In genomic region chr3:151417688-151418572, GRCm38 (mm10) we compare ENCODE assay signal across 14 mouse cellular contexts. TPM values are rescaled to one million over a fixed set of nuclear protein-coding genes. Genes with fewer than 3 reads are reported as not detected.
DNase-seq lines count a peak whose midpoint lies in the region; ATAC-seq and TF ChIP-seq lines count a peak whose summit lies in the region.
"Had no signal": no experiment of that assay in that cellular context is flagged by ENCODE, and none has a peak within 500 bp of the region (broad histone marks: within the 10 kb centered on the region; RNA-seq: fewer than 3 reads in every experiment).

No protein-coding gene starts in this region.

- H3K27ac ChIP-seq in heart, adult 2 months: peak overlapping the region; percentile 69
- H3K27ac ChIP-seq in heart, embryonic 11.5 days (ENCODE audit: low read depth, low read length): no peak overlapping the region
- no peak overlapping the region for H3K27ac ChIP-seq in midbrain, embryonic 11.5 days (ENCODE audit: low read depth, low read length)
- no peak overlapping the region for H3K27ac ChIP-seq in midbrain, embryonic 10.5 days (replicated peaks)
- H3K27ac ChIP-seq in midbrain, postnatal 0 days (ENCODE audit: low read depth, low read length): no peak overlapping the region
- no peak overlapping the region for H3K27ac ChIP-seq in layer of hippocampus, adult 2 months
- H3K27ac ChIP-seq: embryonic facial prominence, embryonic 12.5 days had no signal

- no peak for TF ChIP-seq CTCF in heart, adult 2 months (IDR thresholded peaks at IDR 0.05)
- no peak for TF ChIP-seq CTCF in midbrain, postnatal 0 days (IDR thresholded peaks at IDR 0.05)
- TF ChIP-seq CTCF in layer of hippocampus, adult 2 months (conservative IDR thresholded peaks at IDR 0.05): no peak

- H3K4me3 ChIP-seq in heart, adult 2 months: 0 out of 2 replicates have a peak overlapping the region, but pooled peaks have one; percentile 7
- no peak overlapping the region for H3K4me3 ChIP-seq in heart, embryonic 11.5 days (ENCODE audit: low read depth, low read length)
- no peak overlapping the region for H3K4me3 ChIP-seq in midbrain, embryonic 11.5 days (ENCODE audit: low read depth, low read length)
- no peak overlapping the region for H3K4me3 ChIP-seq in midbrain, embryonic 10.5 days
- 0 out of 2 replicates have a peak overlapping the region, but pooled peaks have one; percentile 6 for H3K4me3 ChIP-seq in midbrain, postnatal 0 days (ENCODE audit: low read depth, low read length)
- no peak overlapping the region for H3K4me3 ChIP-seq in layer of hippocampus, adult 2 months
- H3K4me3 ChIP-seq: embryonic facial prominence, embryonic 12.5 days had no signal

- no peak for DNase-seq in heart, adult 2 months
- peak; percentile 82 for DNase-seq in midbrain, embryonic 11.5 days (ENCODE audit: low spot score, missing footprints)
- no peak for DNase-seq in midbrain, embryonic 10.5 days (ENCODE audit: low spot score)
- peak; percentile 43 for DNase-seq in midbrain, postnatal 0 days (ENCODE audit: low spot score)
- DNase-seq in gastrocnemius, postnatal 25 days: no peak
- no peak for DNase-seq in layer of hippocampus, adult 2 months (ENCODE audit: low spot score in 2 of 2)
- DNase-seq: adrenal gland, postnatal 14 days; cerebellum, adult 11 months; kidney, postnatal 14 days; liver had no signal

- H3K27me3 ChIP-seq in heart, adult 2 months (ENCODE audit: control insufficient read depth, insufficient read depth, low read length): no peaks in the 10 kb centered on the region
- no peaks in the 10 kb centered on the region for H3K27me3 ChIP-seq in heart, embryonic 11.5 days (ENCODE audit: control insufficient read depth, insufficient read depth, low read length)
- H3K27me3 ChIP-seq in midbrain, embryonic 11.5 days (ENCODE audit: control insufficient read depth, insufficient read depth, low read length): no peaks in the 10 kb centered on the region
- no peaks in the 10 kb centered on the region for H3K27me3 ChIP-seq in midbrain, embryonic 10.5 days (ENCODE audit: low read depth, poor library complexity, severe bottlenecking)
- no peaks in the 10 kb centered on the region for H3K27me3 ChIP-seq in midbrain, postnatal 0 days (ENCODE audit: insufficient read depth, low read length)
- H3K27me3 ChIP-seq: embryonic facial prominence, embryonic 12.5 days had no signal

- H3K36me3 ChIP-seq in heart, adult 2 months (ENCODE audit: control insufficient read depth, insufficient read depth, low read length): no peaks in the 10 kb centered on the region
- no peaks in the 10 kb centered on the region for H3K36me3 ChIP-seq in heart, embryonic 11.5 days (ENCODE audit: control insufficient read depth, insufficient read depth, low read length)
- no peaks in the 10 kb centered on the region for H3K36me3 ChIP-seq in midbrain, embryonic 11.5 days (ENCODE audit: control insufficient read depth, insufficient read depth, low read length)
- no peaks in the 10 kb centered on the region for H3K36me3 ChIP-seq in midbrain, embryonic 10.5 days
- H3K36me3 ChIP-seq in midbrain, postnatal 0 days (ENCODE audit: insufficient read depth, low read length): no peaks in the 10 kb centered on the region
- H3K36me3 ChIP-seq: embryonic facial prominence, embryonic 12.5 days had no signal

- no peaks in the 10 kb centered on the region for H3K79me2 ChIP-seq in heart, adult 2 months (replicated peaks; ENCODE audit: control insufficient read depth, insufficient read depth, low read length)

- no peaks in the 10 kb centered on the region for H3K9me3 ChIP-seq in heart, embryonic 11.5 days (replicated peaks; ENCODE audit: control insufficient read depth, low read length)
- H3K9me3 ChIP-seq in midbrain, embryonic 11.5 days (ENCODE audit: control insufficient read depth, low read length): no peaks in the 10 kb centered on the region
- H3K9me3 ChIP-seq in midbrain, embryonic 10.5 days (replicated peaks): no peaks in the 10 kb centered on the region
- no peaks in the 10 kb centered on the region for H3K9me3 ChIP-seq in midbrain, postnatal 0 days (ENCODE audit: low read length)
- H3K9me3 ChIP-seq: embryonic facial prominence, embryonic 12.5 days had no signal

- H3K4me1 ChIP-seq in heart, adult 2 months (ENCODE audit: control insufficient read depth, insufficient read depth, low read length): peaks cover 5% of the 10 kb centered on the region
- no peaks in the 10 kb centered on the region; the same call in 1 of the 2 replicates for H3K4me1 ChIP-seq in heart, embryonic 11.5 days (ENCODE audit: control insufficient read depth, insufficient read depth, low read length)
- no peaks in the 10 kb centered on the region for H3K4me1 ChIP-seq in midbrain, embryonic 11.5 days (ENCODE audit: control insufficient read depth, insufficient read depth, low read length)
- no peaks in the 10 kb centered on the region for H3K4me1 ChIP-seq in midbrain, embryonic 10.5 days
- H3K4me1 ChIP-seq in midbrain, postnatal 0 days (ENCODE audit: insufficient read depth, low read length): no peaks in the 10 kb centered on the region
- H3K4me1 ChIP-seq: embryonic facial prominence, embryonic 12.5 days had no signal

- ATAC-seq in heart, embryonic 11.5 days (replicated peaks; ENCODE audit: insufficient number of reproducible peaks, low FRiP score, low TSS enrichment): no peak
- ATAC-seq in midbrain, embryonic 11.5 days (ENCODE audit: low FRiP score): no peak
- ATAC-seq in granulocyte monocyte progenitor cell, adult 5-6 weeks (replicated peaks; ENCODE audit: poor library complexity, severe bottlenecking): peak; percentile 84
- ATAC-seq in midbrain, postnatal 0 days (ENCODE audit: low FRiP score): no peak
- ATAC-seq: CD4-positive, CD25-positive, alpha-beta regulatory T cell, adult 4 months had no signal

- intact Hi-C loops in heart, adult 2 months (cut with DNase I): loop anchor here (2.0 kb wide), 2 partner anchors 31 to 95 kb away; no protein-coding TSS in a partner anchor

- H3K4me2 ChIP-seq in heart, embryonic 11.5 days: no peak overlapping the region
- H3K4me2 ChIP-seq in midbrain, embryonic 11.5 days: no peak overlapping the region
- H3K4me2 ChIP-seq in midbrain, postnatal 0 days (ENCODE audit: low read depth, low read length, poor library complexity, severe bottlenecking): peak overlapping the region; percentile 18; the same call in 1 of the 2 replicates
- H3K4me2 ChIP-seq: embryonic facial prominence, embryonic 12.5 days had no signal

- no peak for TF ChIP-seq EP300 in heart, adult 2 months (IDR thresholded peaks at IDR 0.05; ENCODE audit: insufficient read depth, low read depth, low read length)

- peak overlapping the region; percentile 30; the same call in 1 of the 2 replicates for H3K9ac ChIP-seq in heart, adult 2 months (ENCODE audit: low read depth, low read length)
- H3K9ac ChIP-seq in heart, embryonic 11.5 days (ENCODE audit: low read depth, low read length): no peak overlapping the region
- no peak overlapping the region for H3K9ac ChIP-seq in midbrain, embryonic 11.5 days (ENCODE audit: low read length)
- H3K9ac ChIP-seq in midbrain, postnatal 0 days (replicated peaks; ENCODE audit: low read length, poor library complexity, severe bottlenecking): 0 out of 2 replicates have a peak overlapping the region, but pooled peaks have one; percentile 8
- H3K9ac ChIP-seq: embryonic facial prominence, embryonic 12.5 days had no signal

- WGBS in heart, adult 2 months: 29% methylated on average over 12 of the region's 12 CpGs
- WGBS in heart, embryonic 11.5 days (ENCODE audit: insufficient replicate concordance): 54% methylated on average over 12 of the region's 12 CpGs
- WGBS in midbrain, embryonic 11.5 days: 76% methylated on average over 12 of the region's 12 CpGs
- WGBS in midbrain, embryonic 10.5 days: 86% methylated on average over 12 of the region's 12 CpGs
- WGBS in midbrain, postnatal 0 days: 46% methylated on average over 12 of the region's 12 CpGs

- no peak for TF ChIP-seq POLR2A in heart, adult 2 months (IDR thresholded peaks at IDR 0.05; ENCODE audit: insufficient read depth, low read depth, low read length)

RNA-seq across cellular contexts. Expression of gene Adgrl4, which starts 19.8 kb away (rescaled TPM):
- total RNA-seq in heart, adult 2 months (2021): 10 to 100 TPM; 69.0 to 77.3 TPM
- 23.9 and 49.1 TPM in 2 replicates for polyA plus RNA-seq in heart, adult 2 months (2012; rRNA removed)
- polyA plus RNA-seq in heart, embryonic 11.5 days (2014; fragmentation: Nextera tagmentation; extraction: Ambion mirVana): 8.8 and 10.5 TPM in 2 replicates
- polyA plus RNA-seq in midbrain, embryonic 11.5 days (2014; fragmentation: Nextera tagmentation; extraction: Ambion mirVana): 8.2 and 8.3 TPM in 2 replicates
- polyA plus RNA-seq in midbrain, embryonic 10.5 days (2016; fragmentation: Nextera tagmentation; extraction: Ambion mirVana): 6.8 and 8.6 TPM in 2 replicates
- total RNA-seq in granulocyte monocyte progenitor cell, adult 5-6 weeks (2014; fragmentation: Nextera tagmentation): 95.8 and 112 TPM in 2 replicates
- 132 and 143 TPM in 2 replicates for total RNA-seq in granulocyte monocyte progenitor cell, adult 5-6 weeks (2017)
- 23.2 and 31.2 TPM in 2 replicates for total RNA-seq in midbrain, postnatal 0 days (2014; rRNA removed)
- 13.2 and 13.9 TPM in 2 replicates for polyA plus RNA-seq in midbrain, postnatal 0 days (2015; fragmentation: Nextera tagmentation; extraction: Ambion mirVana)
- total RNA-seq in gastrocnemius, postnatal 25 days (2021): 10 to 100 TPM; 20.7 to 24.0 TPM
- total RNA-seq in layer of hippocampus, adult 2 months (2021): 10 to 100 TPM; 15.7 to 19.2 TPM
- polyA plus RNA-seq: CD4-positive, CD25-positive, alpha-beta regulatory T cell, adult 4 months had no signal

Comparison
In these comparisons a context has a peak if more than half of its experiments do, and no peak if none do; other contexts are left out.
1. DNase-seq: peak in midbrain, embryonic 11.5 days (single experiment) and midbrain, postnatal 0 days (single experiment); none in heart, adult 2 months (0 of 2), midbrain, embryonic 10.5 days (single experiment), gastrocnemius, postnatal 25 days (single experiment) and layer of hippocampus, adult 2 months (0 of 2).
2. H3K4me3 ChIP-seq: peak in heart, adult 2 months (single experiment) and midbrain, postnatal 0 days (single experiment); none in heart, embryonic 11.5 days (single experiment), midbrain, embryonic 11.5 days (single experiment), midbrain, embryonic 10.5 days (single experiment) and layer of hippocampus, adult 2 months (single experiment).
3. H3K9ac ChIP-seq: peak in heart, adult 2 months (single experiment) and midbrain, postnatal 0 days (single experiment); none in heart, embryonic 11.5 days (single experiment) and midbrain, embryonic 11.5 days (single experiment).